Mouse (Mus musculus): ENCODE measurements around the gene Tmem156. TPM values are rescaled to one million over a fixed set of nuclear protein-coding genes. Genes with fewer than 3 reads are reported as not detected.

The Tmem156 gene
- polyA plus RNA-seq, 1 experiment: 3.6 TPM

GRCm38 (mm10) chr5:65046442-65047284 lies 45.3 kb downstream of the Tmem156 start:
- Histone ChIP-seq H3K4me1 (replicated peaks; ENCODE audit: control insufficient read depth, insufficient read depth, low read length) (peaks cover 3% of the 10 kb centered on the region; the same call in 1 of the 2 replicates), H3K27me3 (ENCODE audit: control insufficient read depth, insufficient read depth, low read length) (no peaks in the 10 kb centered on the region), H3K4me3 (ENCODE audit: control insufficient read depth, insufficient read depth, low read length) (no peak overlapping the region), H3K36me3 (ENCODE audit: control insufficient read depth, insufficient read depth, low read length) (no peaks in the 10 kb centered on the region), H3K27ac (ENCODE audit: control insufficient read depth, insufficient read depth, low read length) (no peak overlapping the region)
- no peak for TF ChIP-seq CTCF (IDR thresholded peaks at IDR 0.05; ENCODE audit: borderline replicate concordance, control insufficient read depth, extremely low read depth, insufficient read depth, low read length, poor library complexity)
- no peak for TF ChIP-seq POLR2A (IDR thresholded peaks at IDR 0.05; ENCODE audit: control insufficient read depth, extremely low read depth, insufficient read depth, low read length, poor library complexity)
- DNase-seq: no peak
- WGBS: 83% methylated on average over 12 of the region's 12 CpGs

DNA sequence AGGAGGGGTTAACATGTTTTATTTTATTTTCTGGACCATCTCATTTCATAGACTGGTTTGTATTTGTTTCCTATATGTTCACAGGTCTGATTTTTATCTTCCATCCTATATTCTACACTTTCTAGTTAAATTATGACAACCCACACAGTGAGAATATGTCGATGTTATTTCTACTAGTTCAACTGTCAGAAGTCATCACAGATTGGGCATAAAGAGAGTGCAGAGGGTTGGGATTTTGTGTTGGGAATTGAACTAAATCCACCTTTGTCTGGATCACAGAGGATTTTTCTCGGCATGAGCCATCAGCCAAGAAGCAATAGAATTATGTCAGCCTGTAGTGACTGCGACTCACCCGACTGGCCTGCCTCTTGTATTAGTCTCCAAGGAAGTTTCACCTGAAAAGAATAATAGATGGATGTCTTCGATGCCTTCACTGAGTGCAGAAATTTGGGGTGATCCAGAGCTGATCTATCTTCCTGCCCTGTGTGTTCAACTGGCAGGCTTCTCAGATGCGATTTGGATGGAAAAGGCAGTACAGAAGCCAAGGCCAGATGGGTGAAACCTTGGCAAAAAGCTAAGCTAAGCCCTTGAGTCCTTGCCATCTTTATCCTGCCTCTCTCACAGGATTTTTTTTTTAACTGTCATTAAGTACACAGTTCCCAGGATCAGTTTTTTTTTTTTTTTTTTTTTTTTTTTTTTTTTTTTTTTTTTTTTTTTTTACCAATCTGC lies 46.1 kb downstream of the Tmem156 start:
- no peak for TF ChIP-seq CTCF (IDR thresholded peaks at IDR 0.05; ENCODE audit: borderline replicate concordance, control insufficient read depth, extremely low read depth, insufficient read depth, low read length, poor library complexity)
- TF ChIP-seq POLR2A (IDR thresholded peaks at IDR 0.05; ENCODE audit: control insufficient read depth, extremely low read depth, insufficient read depth, low read length, poor library complexity): no peak
- WGBS: 96% methylated on average over 6 of the region's 6 CpGs
- no peak overlapping the region for H3K4me3 ChIP-seq (ENCODE audit: control insufficient read depth, insufficient read depth, low read length)
- no peak overlapping the region for H3K27ac ChIP-seq (ENCODE audit: control insufficient read depth, insufficient read depth, low read length)
- H3K27me3 ChIP-seq (ENCODE audit: control insufficient read depth, insufficient read depth, low read length): no peaks in the 10 kb centered on the region
- peaks cover 3% of the 10 kb centered on the region; the same call in 1 of the 2 replicates for H3K4me1 ChIP-seq (replicated peaks; ENCODE audit: control insufficient read depth, insufficient read depth, low read length)
- H3K36me3 ChIP-seq (ENCODE audit: control insufficient read depth, insufficient read depth, low read length): no peaks in the 10 kb centered on the region
- DNase-seq: no peak

DNA sequence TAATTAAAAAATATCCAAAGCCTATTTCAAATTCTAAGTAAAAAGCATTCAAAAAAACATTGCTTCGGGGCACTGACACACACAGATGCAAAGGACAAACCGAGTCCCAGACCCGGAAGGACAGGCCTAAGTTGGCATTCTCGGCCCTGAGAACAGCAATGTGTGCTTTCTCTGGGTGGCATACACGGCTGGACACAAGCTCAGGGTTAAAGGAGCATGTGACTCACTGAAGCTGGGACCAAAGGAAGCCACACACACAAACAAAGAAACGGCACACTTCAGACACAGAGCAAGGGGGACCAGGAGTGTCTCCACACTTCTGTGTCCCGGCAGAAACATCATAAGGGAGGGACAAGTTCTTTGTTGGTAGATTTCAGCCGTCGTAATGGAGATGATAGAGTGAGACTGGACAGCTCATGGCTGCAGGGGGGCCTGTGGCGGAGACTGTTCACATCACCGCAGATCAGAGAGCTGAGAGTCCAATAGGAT lies 48.5 kb downstream of the Tmem156 start:
- Histone ChIP-seq H3K36me3 (ENCODE audit: control insufficient read depth, insufficient read depth, low read length) (no peaks in the 10 kb centered on the region), H3K4me1 (replicated peaks; ENCODE audit: control insufficient read depth, insufficient read depth, low read length) (0 out of 2 replicates have a peak, but pooled peaks cover 3% of the 10 kb centered on the region), H3K27me3 (ENCODE audit: control insufficient read depth, insufficient read depth, low read length) (no peaks in the 10 kb centered on the region), H3K27ac (ENCODE audit: control insufficient read depth, insufficient read depth, low read length) (no peak overlapping the region), H3K4me3 (ENCODE audit: control insufficient read depth, insufficient read depth, low read length) (no peak overlapping the region)
- no peak for DNase-seq
- WGBS: 89% methylated on average over 11 of the region's 11 CpGs
- no peak for TF ChIP-seq POLR2A (IDR thresholded peaks at IDR 0.05; ENCODE audit: control insufficient read depth, extremely low read depth, insufficient read depth, low read length, poor library complexity)
- no peak for TF ChIP-seq CTCF (IDR thresholded peaks at IDR 0.05; ENCODE audit: borderline replicate concordance, control insufficient read depth, extremely low read depth, insufficient read depth, low read length, poor library complexity)

DNA sequence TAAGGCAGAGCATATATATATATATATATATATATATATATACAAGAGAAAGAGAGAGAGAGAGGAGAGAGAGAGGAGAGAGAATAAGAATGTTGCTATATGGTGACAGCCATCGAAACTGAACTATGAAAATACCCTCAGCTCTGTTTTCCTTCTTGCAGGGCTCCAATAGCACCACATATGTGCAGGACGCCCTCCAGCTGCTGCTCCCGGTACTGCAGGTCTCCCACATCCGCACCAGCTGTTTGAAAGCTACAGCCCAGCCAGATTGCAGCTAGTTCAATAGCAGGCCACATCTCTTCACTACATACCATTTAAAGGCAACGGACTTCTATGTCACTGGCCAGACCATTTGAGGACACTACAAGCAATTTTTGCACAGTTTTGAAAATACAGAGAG lies 51.5 kb downstream of the Tmem156 start:
- Histone ChIP-seq H3K27ac (ENCODE audit: control insufficient read depth, insufficient read depth, low read length) (no peak overlapping the region), H3K36me3 (ENCODE audit: control insufficient read depth, insufficient read depth, low read length) (no peaks in the 10 kb centered on the region), H3K4me1 (replicated peaks; ENCODE audit: control insufficient read depth, insufficient read depth, low read length) (no peaks in the 10 kb centered on the region), H3K4me3 (ENCODE audit: control insufficient read depth, insufficient read depth, low read length) (no peak overlapping the region), H3K27me3 (ENCODE audit: control insufficient read depth, insufficient read depth, low read length) (no peaks in the 10 kb centered on the region)
- 75% methylated on average over 5 of the region's 5 CpGs for WGBS
- peak; percentile 30 for DNase-seq
- TF ChIP-seq CTCF (IDR thresholded peaks at IDR 0.05; ENCODE audit: borderline replicate concordance, control insufficient read depth, extremely low read depth, insufficient read depth, low read length, poor library complexity): 0 out of 2 replicates have a peak, but pooled peaks have one; percentile 36
- no peak for TF ChIP-seq POLR2A (IDR thresholded peaks at IDR 0.05; ENCODE audit: control insufficient read depth, extremely low read depth, insufficient read depth, low read length, poor library complexity)

GRCm38 (mm10) chr5:65038811-65039571 lies 52.9 kb downstream of the Tmem156 start:
- Histone ChIP-seq H3K27me3 (ENCODE audit: control insufficient read depth, insufficient read depth, low read length) (no peaks in the 10 kb centered on the region), H3K27ac (ENCODE audit: control insufficient read depth, insufficient read depth, low read length) (no peak overlapping the region), H3K4me1 (replicated peaks; ENCODE audit: control insufficient read depth, insufficient read depth, low read length) (no peaks in the 10 kb centered on the region), H3K4me3 (ENCODE audit: control insufficient read depth, insufficient read depth, low read length) (no peak overlapping the region), H3K36me3 (ENCODE audit: control insufficient read depth, insufficient read depth, low read length) (no peaks in the 10 kb centered on the region)
- TF ChIP-seq CTCF (IDR thresholded peaks at IDR 0.05; ENCODE audit: borderline replicate concordance, control insufficient read depth, extremely low read depth, insufficient read depth, low read length, poor library complexity) (no peak), POLR2A (IDR thresholded peaks at IDR 0.05; ENCODE audit: control insufficient read depth, extremely low read depth, insufficient read depth, low read length, poor library complexity) (no peak)
- DNase-seq: no peak
- 91% methylated on average over 11 of the region's 11 CpGs for WGBS

DNA sequence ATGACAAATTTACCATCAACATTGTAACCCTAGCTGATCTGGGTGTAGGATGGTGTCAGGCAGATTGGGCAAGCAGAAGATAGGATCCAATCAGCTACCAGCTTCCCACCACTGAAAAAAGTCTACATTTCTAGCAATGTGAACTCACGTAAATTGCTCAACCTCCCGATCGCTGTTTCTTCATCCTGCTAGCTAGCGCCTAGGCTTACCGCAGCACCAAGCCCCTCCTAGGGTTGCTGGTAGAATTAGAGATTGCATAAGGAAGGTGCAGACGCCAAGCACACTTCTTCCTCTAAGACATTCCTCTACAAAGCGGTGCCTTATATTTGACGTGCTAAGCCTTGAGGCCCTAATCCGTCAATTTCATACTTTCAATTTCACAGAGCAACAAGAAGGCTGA lies 53.6 kb downstream of the Tmem156 start:
- no peak overlapping the region for H3K4me3 ChIP-seq (ENCODE audit: control insufficient read depth, insufficient read depth, low read length)
- H3K27ac ChIP-seq (ENCODE audit: control insufficient read depth, insufficient read depth, low read length): no peak overlapping the region
- H3K36me3 ChIP-seq (ENCODE audit: control insufficient read depth, insufficient read depth, low read length): no peaks in the 10 kb centered on the region
- no peaks in the 10 kb centered on the region for H3K27me3 ChIP-seq (ENCODE audit: control insufficient read depth, insufficient read depth, low read length)
- TF ChIP-seq POLR2A (IDR thresholded peaks at IDR 0.05; ENCODE audit: control insufficient read depth, extremely low read depth, insufficient read depth, low read length, poor library complexity) (no peak), CTCF (IDR thresholded peaks at IDR 0.05; ENCODE audit: borderline replicate concordance, control insufficient read depth, extremely low read depth, insufficient read depth, low read length, poor library complexity) (no peak)
- no peak for DNase-seq
- WGBS: 85% methylated on average over 9 of the region's 9 CpGs
- H3K4me1 ChIP-seq (replicated peaks; ENCODE audit: control insufficient read depth, insufficient read depth, low read length): no peaks in the 10 kb centered on the region

Measured in thymus, adult 2 months (tissue).